Mouse (Mus musculus) gastrocnemius, postnatal 14 days (tissue): ENCODE results near the gene Gm9887. TPM values are rescaled to one million over a fixed set of nuclear protein-coding genes. Genes with fewer than 3 reads are reported as not detected.

Experiments used
- DNase-seq: peaks from one replicate; pipeline ENCODE4 v3.0.0; 2021; ENCODE audit warnings: mixed read lengths
- intact Hi-C: fragments of 180-260 bp; cut with DNase I; formaldehyde crosslinking; loops from one replicate; pipeline ENCODE4 v1.15.1; 2025; ENCODE audit warnings: low total_unique reads
- long read RNA-seq, 2 experiments: library from polyadenylated mRNA; stranded (forward); transcript quantifications; one replicate each; pipeline ENCODE4 v2.0.0; 2021
- total RNA-seq, 2 experiments: library from RNA; stranded (reverse); gene quantifications; 2 replicates each; pipeline ENCODE4 v1.2.3; 2021

The Gm9887 gene
- total RNA-seq = under 1 TPM in 1 of 2 experiments, not detected in 1; 0.37 TPM
- long read RNA-seq, experiment 1, partial matches to known transcripts = 0 of 1 reads
- long read RNA-seq, experiment 1, other reads (novel, unspliced or antisense) = 0 of 1 reads
- long read RNA-seq, experiment 2, partial matches to known transcripts = 0 of 1 reads
- long read RNA-seq, experiment 2, other reads (novel, unspliced or antisense) = 0 of 1 reads

DNA sequence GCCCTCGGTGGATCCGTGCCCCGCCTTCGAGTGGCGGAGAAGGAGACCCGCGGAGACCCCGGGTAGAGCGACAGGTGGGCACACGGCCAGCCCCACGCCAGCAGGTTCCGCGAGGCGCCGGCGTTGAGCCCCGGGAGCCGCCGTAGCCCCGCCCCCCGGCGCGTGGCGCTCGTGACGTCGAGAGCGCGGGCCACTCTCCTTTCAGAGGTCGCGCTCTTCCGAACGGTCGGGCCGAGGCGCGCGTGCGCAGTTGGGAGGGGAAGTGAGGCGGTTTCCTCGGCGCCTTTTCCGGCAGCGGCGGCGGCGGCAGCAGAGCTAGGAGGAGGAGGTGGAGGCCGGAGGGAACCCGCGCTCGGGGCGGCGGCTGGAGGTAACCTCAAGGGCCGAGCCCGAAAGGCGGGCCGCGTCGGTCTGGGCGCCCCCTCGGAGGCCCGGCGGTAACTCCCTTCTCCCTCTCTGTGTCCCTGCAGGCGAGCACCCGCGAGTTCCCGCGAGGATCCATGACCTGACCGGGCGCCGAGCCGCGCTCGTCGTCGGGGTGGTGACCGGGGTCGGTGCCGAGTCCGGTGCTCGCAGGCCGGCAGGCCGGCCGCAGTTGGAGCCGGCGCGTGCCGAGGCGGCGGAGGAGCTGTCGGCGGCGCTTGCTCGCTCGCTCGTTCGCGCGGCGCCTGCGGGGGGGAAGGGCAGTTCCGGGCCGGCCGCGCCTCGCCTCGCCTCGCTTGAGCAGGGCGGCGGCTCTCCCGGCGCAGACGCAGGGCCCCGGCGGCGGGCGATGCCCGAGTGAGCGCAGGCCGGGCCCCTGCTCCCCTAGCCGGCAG, at the start of gene Gm9887, which contains the start of gene Arf6:
Gm9887 (minus strand) TSS at position 605 of the 818 bp plus-strand sequence.
Arf6 (plus strand) TSS at position 297 of the 818 bp plus-strand sequence.
- intact Hi-C loops = no loop called here
- peak; percentile 99 for DNase-seq

DNA sequence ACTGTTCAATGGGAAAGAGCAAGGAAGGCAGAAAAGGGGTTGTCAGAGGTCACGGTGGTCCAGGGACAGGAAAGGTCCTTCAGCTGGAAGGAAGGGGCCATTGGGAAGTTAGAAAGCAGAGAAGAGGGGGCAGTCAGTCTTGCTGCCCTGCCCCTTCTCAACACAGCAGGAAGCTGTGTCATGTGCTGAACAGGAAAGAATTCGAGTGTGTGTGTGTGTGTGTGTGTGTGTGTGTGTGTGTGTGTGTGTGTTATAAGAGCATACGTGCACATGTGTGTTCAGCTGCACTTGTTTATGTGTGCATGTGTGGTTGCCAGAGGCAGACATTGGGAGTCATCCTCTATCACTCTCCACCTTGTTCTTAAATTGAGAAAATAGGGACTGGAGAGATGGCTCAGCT, 48.5 kb upstream of the Gm9887 start:
- no peak for DNase-seq
- intact Hi-C loops = no loop called here

GRCm38 (mm10) chr12:69419606-69420005, 47.3 kb upstream of the Gm9887 start:
- no peak for DNase-seq
- intact Hi-C loops = no loop called here

DNA sequence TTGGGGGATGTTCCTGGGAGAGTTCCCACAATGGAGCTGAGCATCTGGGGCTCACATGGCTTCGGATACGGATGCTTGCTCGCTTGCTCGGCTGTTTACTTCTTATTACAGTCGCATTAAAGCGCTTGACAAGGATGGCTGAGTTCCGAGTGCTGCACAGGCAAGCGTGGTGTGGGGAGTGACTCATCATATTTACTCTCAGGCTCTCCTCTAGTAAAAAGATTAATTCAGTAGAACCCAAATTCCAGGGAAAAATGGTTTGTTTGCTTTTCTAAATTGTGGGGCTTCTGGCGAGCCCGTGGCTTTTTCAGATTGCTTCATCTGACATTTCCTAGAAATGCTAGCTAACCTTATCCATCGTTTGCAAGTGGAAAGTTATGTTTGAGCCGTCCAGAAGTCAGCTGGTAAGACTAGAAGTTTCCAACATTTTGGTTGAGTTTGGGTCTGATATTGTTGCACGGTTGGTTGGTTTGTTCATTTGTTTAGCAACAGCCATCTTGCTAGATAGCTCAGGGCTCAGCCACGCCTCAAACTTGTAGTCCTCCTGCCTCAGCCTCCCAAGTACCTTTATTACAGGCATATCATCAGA, 46.9 kb upstream of the Gm9887 start:
- intact Hi-C loops = no loop called here
- no peak for DNase-seq

DNA sequence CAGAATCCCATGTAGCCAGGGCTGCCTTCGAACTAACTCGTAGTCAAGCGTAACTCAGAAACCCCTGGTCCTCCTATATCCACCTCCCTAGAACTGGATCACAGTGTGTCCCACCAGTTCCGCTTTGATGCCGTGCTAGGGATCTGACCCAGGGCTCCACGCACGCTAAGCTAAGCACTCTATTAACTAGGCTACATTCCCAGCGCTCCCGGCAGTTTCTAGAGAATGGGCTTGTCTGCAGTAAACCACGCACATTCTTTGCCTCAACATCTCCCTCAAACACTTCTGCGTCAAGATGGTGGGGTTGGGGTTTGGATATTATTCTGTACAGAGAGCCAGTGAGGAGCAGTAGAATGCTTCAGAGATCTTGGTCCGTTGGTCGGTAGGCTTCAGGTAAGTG, 46.3 kb upstream of the Gm9887 start:
- intact Hi-C loops = no loop called here
- no peak for DNase-seq

- DNase-seq = no peak
- intact Hi-C loops = no loop called here
These were observed 45.5 kb upstream of the Gm9887 start for GRCm38 (mm10) chr12:69417701-69418291.

- intact Hi-C loops = no loop called here
These were observed 44.5 kb upstream of the Gm9887 start for GRCm38 (mm10) chr12:69416793-69417192.

GRCm38 (mm10) chr12:69414826-69415572, 42.7 kb upstream of the Gm9887 start:
- DNase-seq = peak; percentile 49

More at GRCm38 (mm10) chr12:69416793-69417192, 44.5 kb upstream of the Gm9887 start:
- DNase-seq = peak; percentile 23

GRCm38 (mm10) chr12:69413303-69413702, 41.0 kb upstream of the Gm9887 start:
- DNase-seq = no peak
- intact Hi-C loops = no loop called here

More at GRCm38 (mm10) chr12:69414826-69415572, 42.7 kb upstream of the Gm9887 start:
- intact Hi-C loops = no loop called here

- intact Hi-C loops = no loop called here
- DNase-seq = no peak
These were observed 39.7 kb upstream of the Gm9887 start for GRCm38 (mm10) chr12:69411936-69412335.

DNA sequence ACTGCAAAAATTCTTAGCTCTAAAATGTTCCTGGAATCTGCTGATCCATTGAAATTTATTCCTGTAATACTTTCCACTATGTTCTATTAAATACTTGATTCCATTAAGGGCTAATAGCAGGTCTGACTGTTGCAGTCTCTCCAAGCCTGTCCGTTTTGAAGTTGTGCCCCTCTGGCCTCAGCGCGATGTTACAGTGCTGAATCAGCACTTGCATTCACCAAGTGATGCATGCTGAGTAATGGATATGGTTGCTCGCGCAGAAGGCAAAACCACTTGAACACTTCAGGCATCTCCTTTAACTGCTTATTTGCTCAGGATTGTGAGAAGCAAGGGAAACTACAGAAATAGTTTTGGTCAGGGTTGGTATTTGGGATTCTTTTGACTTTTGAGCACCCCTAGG, 38.5 kb upstream of the Gm9887 start:
- DNase-seq = no peak
- intact Hi-C loops = no loop called here

- intact Hi-C loops = no loop called here
- no peak for DNase-seq
These were observed 30.4 kb upstream of the Gm9887 start for GRCm38 (mm10) chr12:69402594-69403167.

DNA sequence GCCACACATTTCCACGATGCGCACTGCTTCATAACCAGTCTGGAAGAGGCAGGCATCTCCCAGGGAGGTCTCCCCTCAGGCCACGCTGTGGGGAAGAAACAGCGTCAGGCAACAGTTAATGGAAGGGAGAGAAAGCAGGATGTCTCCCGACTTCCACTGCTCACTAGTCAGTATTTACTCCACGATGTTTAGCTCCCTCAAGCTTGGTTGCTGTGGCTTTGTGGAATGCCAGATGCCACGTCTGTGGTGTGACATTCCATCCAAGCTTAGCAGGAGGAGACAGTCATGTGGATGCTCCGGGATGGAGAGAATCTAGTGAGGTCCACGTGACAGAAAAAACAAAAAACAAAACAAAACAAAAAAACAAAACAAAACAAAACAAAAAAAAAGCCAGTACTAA, 29.8 kb upstream of the Gm9887 start:
- intact Hi-C loops = no loop called here

GRCm38 (mm10) chr12:69400871-69401286, 28.6 kb upstream of the Gm9887 start:
- intact Hi-C loops = no loop called here
- no peak for DNase-seq

More for the DNA sequence above, 29.8 kb upstream of the Gm9887 start:
- DNase-seq = no peak

GRCm38 (mm10) chr12:69400367-69400766, 28.1 kb upstream of the Gm9887 start:
- no peak for DNase-seq
- intact Hi-C loops = no loop called here

- DNase-seq = peak; percentile 35
- intact Hi-C loops = no loop called here
These were observed 22.2 kb upstream of the Gm9887 start for GRCm38 (mm10) chr12:69394456-69394855.

- no peak for DNase-seq
- intact Hi-C loops = no loop called here
These were observed 20.8 kb upstream of the Gm9887 start for GRCm38 (mm10) chr12:69393076-69393475.

DNA sequence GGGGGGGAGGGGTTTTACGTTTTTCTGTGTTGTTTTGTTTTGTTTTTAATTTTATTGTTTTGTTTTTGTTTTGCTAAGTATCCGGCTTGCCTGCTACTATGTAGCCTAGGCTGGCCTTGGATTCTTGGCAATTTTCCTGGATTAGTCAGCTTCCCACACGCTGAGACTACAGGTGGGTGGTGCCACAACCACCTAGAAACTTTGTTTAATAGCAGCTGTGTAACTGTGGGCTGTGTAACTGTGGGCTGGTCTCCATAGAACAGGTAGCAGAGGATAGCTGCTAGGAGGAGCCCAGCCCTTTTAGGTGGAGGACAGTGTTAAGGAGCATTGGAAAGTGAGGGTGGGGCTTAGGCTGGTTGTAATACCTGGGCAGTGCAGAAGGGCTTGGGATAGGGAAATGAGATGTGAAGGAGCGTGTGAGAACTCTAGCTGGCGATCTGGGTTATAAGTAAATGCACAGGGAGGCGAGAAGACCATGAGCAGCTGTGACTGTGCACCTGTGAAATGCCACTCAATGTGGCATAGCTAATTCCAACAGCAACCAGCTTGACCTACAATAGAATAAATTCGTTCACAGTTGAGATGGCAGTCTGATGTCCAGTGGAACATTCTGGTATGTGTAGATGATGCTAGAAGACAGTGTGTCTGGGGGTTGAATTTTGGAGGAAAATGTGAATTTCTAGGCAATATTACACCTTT, 17.9 kb upstream of the Gm9887 start:
- DNase-seq = no peak
- intact Hi-C loops = no loop called here
